Mouse (Mus musculus): Measurements from ENCODE around the gene Ifitm3. TPM values are rescaled to one million over a fixed set of nuclear protein-coding genes. Genes with fewer than 3 reads are reported as not detected.
"Not testable (repeated sequence)": the region's sequence is repeated elsewhere in the genome, so short reads cannot be mapped to it uniquely, and the experiment has no call there.

Gene Ifitm3
- polyA plus RNA-seq, 1 experiment: not detected

DNA sequence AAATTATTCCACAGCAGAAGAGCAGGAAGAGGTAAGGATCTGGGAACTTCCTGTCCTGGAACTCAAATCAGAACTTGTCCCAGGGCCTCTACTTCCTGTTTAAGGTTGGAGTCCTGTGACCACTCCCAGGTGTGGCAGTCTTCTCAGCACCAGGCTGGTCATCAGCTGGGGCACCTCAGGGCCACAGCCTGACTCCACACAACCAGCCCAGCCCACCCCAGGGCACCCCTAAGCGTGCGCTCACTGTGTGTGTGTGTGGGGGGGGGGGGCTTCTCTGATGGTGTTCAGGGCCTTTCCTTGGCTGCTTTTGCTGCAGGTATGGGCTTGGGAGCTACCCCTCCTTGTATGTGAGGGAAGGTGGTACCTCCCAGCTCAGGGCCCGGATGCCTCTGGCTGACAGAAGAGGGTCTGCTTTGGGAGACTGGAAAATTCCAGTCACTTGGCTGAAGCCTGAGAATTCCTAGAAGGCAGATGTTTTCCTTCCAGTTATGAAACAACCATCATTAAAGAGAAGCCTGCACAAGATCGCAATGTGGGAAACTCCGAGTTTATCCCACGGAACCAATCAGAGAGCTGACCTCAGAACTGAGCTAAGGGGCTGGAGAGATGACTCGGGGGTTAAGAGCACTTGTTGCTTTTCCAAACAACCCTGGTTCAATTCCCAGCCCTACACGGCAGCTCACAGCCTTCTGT lies 38.9 kb downstream of the Ifitm3 start:
- Histone ChIP-seq H3K4me1 (ENCODE audit: control insufficient read depth, insufficient read depth, low read length) (peaks cover 9% of the 10 kb centered on the region), H3K27ac (ENCODE audit: insufficient read depth, low read depth, low read length) (no peak overlapping the region), H3K4me3 (ENCODE audit: insufficient read depth, low read depth, low read length) (no peak overlapping the region)
- no peak for TF ChIP-seq POLR2A (IDR thresholded peaks at IDR 0.05; ENCODE audit: insufficient read depth, low read depth, low read length)
- TF ChIP-seq CTCF (IDR thresholded peaks at IDR 0.05; ENCODE audit: insufficient read depth, low read depth, low read length): no peak
- 83% methylated on average over 8 of the region's 8 CpGs for WGBS

GRCm38 (mm10) chr7:140970931-140971330 lies 39.6 kb downstream of the Ifitm3 start:
- TF ChIP-seq CTCF (IDR thresholded peaks at IDR 0.05; ENCODE audit: insufficient read depth, low read depth, low read length): no peak
- TF ChIP-seq POLR2A (IDR thresholded peaks at IDR 0.05; ENCODE audit: insufficient read depth, low read depth, low read length): no peak
- no peak overlapping the region for H3K4me3 ChIP-seq (ENCODE audit: insufficient read depth, low read depth, low read length)
- 69% methylated on average over 7 of the region's 7 CpGs for WGBS
- H3K27ac ChIP-seq (ENCODE audit: insufficient read depth, low read depth, low read length): no peak overlapping the region
- peaks cover 9% of the 10 kb centered on the region for H3K4me1 ChIP-seq (ENCODE audit: control insufficient read depth, insufficient read depth, low read length)

DNA sequence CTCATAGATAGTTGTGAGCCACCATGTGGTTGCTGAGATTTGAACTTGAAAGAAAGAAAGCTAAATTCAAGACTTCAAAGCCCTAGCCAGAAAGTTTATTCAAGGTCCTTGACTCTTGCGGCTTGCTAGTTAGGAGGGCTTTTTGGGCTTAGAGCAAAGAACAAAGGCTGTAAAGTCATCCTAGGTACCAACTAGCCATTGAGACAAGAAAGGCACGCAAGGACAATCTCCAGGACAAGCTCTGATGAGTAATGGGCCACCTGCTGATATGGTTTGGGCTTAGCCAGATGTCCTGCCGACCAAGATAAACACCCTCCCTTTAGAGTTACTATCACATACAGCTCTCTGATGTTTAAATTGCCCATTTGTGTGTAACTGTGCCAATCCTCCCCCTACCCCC lies 41.9 kb downstream of the Ifitm3 start:
- not testable (repeated sequence) for H3K27ac ChIP-seq (ENCODE audit: insufficient read depth, low read depth, low read length); H3K4me1 ChIP-seq (ENCODE audit: control insufficient read depth, insufficient read depth, low read length); H3K4me3 ChIP-seq (ENCODE audit: insufficient read depth, low read depth, low read length)
- 57% methylated on average over 3 of the region's 3 CpGs for WGBS

DNA sequence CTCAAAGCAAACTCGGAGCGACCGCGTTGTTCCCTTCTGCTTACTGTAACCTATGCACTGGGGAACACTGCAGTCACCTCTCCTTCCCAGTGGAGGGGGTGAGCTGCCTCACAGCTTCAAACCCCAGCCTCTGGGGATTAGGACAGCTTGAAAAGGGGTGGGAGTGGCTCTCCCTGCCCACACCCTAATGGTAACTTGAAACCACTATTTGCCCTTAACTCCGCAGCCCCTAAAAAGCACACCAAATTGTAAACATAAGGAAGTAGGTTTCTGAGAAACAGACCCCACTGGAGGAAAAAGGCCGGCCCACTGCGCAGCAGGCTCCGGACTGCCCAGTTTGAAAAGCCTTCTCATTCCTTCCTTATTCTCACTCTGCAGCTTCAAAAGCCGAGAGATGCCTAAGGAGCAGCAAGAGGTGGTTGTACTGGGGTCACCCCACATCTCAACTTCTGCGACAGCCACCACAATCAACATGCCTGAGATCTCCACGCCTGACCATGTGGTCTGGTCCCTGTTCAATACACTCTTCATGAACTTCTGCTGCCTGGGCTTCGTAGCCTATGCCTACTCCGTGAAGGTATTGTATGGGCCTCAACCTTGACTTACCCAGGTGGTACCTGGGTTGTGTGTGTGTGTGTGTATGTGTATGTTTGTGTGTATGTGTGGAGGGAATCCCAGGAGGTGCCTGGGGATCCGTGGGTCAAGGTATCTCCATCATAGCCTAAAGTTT lies 42.5 kb downstream of the Ifitm3 start:
- Histone ChIP-seq H3K27ac (ENCODE audit: insufficient read depth, low read depth, low read length) (no peak overlapping the region), H3K4me1 (ENCODE audit: control insufficient read depth, insufficient read depth, low read length) (peaks cover 6% of the 10 kb centered on the region; the same call in 1 of the 2 replicates), H3K4me3 (ENCODE audit: insufficient read depth, low read depth, low read length) (no peak overlapping the region)
- TF ChIP-seq CTCF (IDR thresholded peaks at IDR 0.05; ENCODE audit: insufficient read depth, low read depth, low read length) (no peak), POLR2A (IDR thresholded peaks at IDR 0.05; ENCODE audit: insufficient read depth, low read depth, low read length) (no peak)
- WGBS: 54% methylated on average over 14 of the region's 14 CpGs

DNA sequence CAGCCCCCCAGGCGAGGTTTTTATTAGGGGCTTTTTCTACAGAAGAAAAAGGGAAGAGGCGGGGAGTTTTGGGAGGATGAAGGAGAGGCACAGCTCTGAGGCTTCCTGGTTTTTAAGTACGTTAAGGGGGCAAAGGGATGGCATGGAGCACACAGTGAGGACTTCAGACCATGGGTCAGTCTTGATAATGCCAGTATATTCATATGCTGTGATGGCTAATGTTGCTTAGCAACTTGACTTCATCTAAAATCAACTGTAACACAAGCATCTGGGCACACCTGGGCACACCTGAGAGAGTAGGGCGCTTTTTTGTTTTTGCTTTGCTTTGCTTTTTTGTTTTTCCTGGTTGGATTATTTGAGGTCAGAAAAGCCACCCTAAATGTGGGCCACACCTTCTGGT lies 43.6 kb downstream of the Ifitm3 start, which contains the start of gene Ifitm1:
Gene Ifitm1, plus strand, starts transcription at position 301 of the 400 bp plus-strand sequence.
- H3K4me3 ChIP-seq (ENCODE audit: insufficient read depth, low read depth, low read length): no peak within 1 kb of the TSS
- WGBS: 91% methylated on average over 4 of the region's 4 CpGs
- peaks cover 6% of the 10 kb centered on the region; the same call in 1 of the 2 replicates for H3K4me1 ChIP-seq (ENCODE audit: control insufficient read depth, insufficient read depth, low read length)
- no peak within 1 kb of the TSS for H3K27ac ChIP-seq (ENCODE audit: insufficient read depth, low read depth, low read length)
- TF ChIP-seq POLR2A (IDR thresholded peaks at IDR 0.05; ENCODE audit: insufficient read depth, low read depth, low read length) (no peak), CTCF (IDR thresholded peaks at IDR 0.05; ENCODE audit: insufficient read depth, low read depth, low read length) (no peak)

- H3K4me3 ChIP-seq (ENCODE audit: insufficient read depth, low read depth, low read length): no peak overlapping the region
- 84% methylated on average over 2 of the region's 2 CpGs for WGBS
Observed at GRCm38 (mm10) chr7:140962733-140963132, 47.8 kb downstream of the Ifitm3 start.

GRCm38 (mm10) chr7:140961416-140961815 lies 49.2 kb downstream of the Ifitm3 start:
- TF ChIP-seq CTCF (IDR thresholded peaks at IDR 0.05; ENCODE audit: insufficient read depth, low read depth, low read length): no peak
- no peak for TF ChIP-seq POLR2A (IDR thresholded peaks at IDR 0.05; ENCODE audit: insufficient read depth, low read depth, low read length)

More at GRCm38 (mm10) chr7:140962733-140963132, 47.8 kb downstream of the Ifitm3 start:
- no peak overlapping the region for H3K27ac ChIP-seq (ENCODE audit: insufficient read depth, low read depth, low read length)
- peaks cover 1% of the 10 kb centered on the region; the same call in 1 of the 2 replicates for H3K4me1 ChIP-seq (ENCODE audit: control insufficient read depth, insufficient read depth, low read length)
- TF ChIP-seq CTCF (IDR thresholded peaks at IDR 0.05; ENCODE audit: insufficient read depth, low read depth, low read length) (no peak), POLR2A (IDR thresholded peaks at IDR 0.05; ENCODE audit: insufficient read depth, low read depth, low read length) (no peak)

GRCm38 (mm10) chr7:140960026-140960425 lies 50.5 kb downstream of the Ifitm3 start:
- no peak for TF ChIP-seq POLR2A (IDR thresholded peaks at IDR 0.05; ENCODE audit: insufficient read depth, low read depth, low read length)
- TF ChIP-seq CTCF (IDR thresholded peaks at IDR 0.05; ENCODE audit: insufficient read depth, low read depth, low read length): no peak
- WGBS: 82% methylated on average over 5 of the region's 5 CpGs
- peaks cover 4% of the 10 kb centered on the region; the same call in 1 of the 2 replicates for H3K4me1 ChIP-seq (ENCODE audit: control insufficient read depth, insufficient read depth, low read length)
- H3K4me3 ChIP-seq (ENCODE audit: insufficient read depth, low read depth, low read length): no peak overlapping the region
- no peak overlapping the region for H3K27ac ChIP-seq (ENCODE audit: insufficient read depth, low read depth, low read length)

More at GRCm38 (mm10) chr7:140961416-140961815, 49.2 kb downstream of the Ifitm3 start:
- 88% methylated on average over 2 of the region's 2 CpGs for WGBS
- Histone ChIP-seq H3K27ac (ENCODE audit: insufficient read depth, low read depth, low read length) (no peak overlapping the region), H3K4me3 (ENCODE audit: insufficient read depth, low read depth, low read length) (no peak overlapping the region), H3K4me1 (ENCODE audit: control insufficient read depth, insufficient read depth, low read length) (peaks cover 2% of the 10 kb centered on the region; the same call in 1 of the 2 replicates)

Other genes starting within 250 kb of the Ifitm3 start
- not detected in 2 replicates for gene Cyp2e1, start 247.0 kb downstream of the Ifitm3 start, polyA plus RNA-seq (2012; ENCODE audit: insufficient read depth, insufficient read length, low replicate concordance, missing spikeins)
- gene Syce1, start 222.9 kb downstream of the Ifitm3 start, polyA plus RNA-seq (2012; ENCODE audit: insufficient read depth, insufficient read length, low replicate concordance, missing spikeins): not detected in 2 replicates
- not detected in 2 replicates for gene Zfp941, start 188.6 kb downstream of the Ifitm3 start, polyA plus RNA-seq (2012; ENCODE audit: insufficient read depth, insufficient read length, low replicate concordance, missing spikeins)
- gene Urah, start 175.8 kb downstream of the Ifitm3 start, polyA plus RNA-seq (2012; ENCODE audit: insufficient read depth, insufficient read length, low replicate concordance, missing spikeins): not detected in 2 replicates
- not detected in 2 replicates for gene Scgb1c1, start 165.2 kb downstream of the Ifitm3 start, polyA plus RNA-seq (2012; ENCODE audit: insufficient read depth, insufficient read length, low replicate concordance, missing spikeins)
- not detected in 2 replicates for gene Odf3, start 163.0 kb downstream of the Ifitm3 start, polyA plus RNA-seq (2012; ENCODE audit: insufficient read depth, insufficient read length, low replicate concordance, missing spikeins)
- not detected in 2 replicates for gene Gm45785, start 154.4 kb downstream of the Ifitm3 start, polyA plus RNA-seq (2012; ENCODE audit: insufficient read depth, insufficient read length, low replicate concordance, missing spikeins)
- not detected in 2 replicates for gene Ric8a, start 153.8 kb downstream of the Ifitm3 start, polyA plus RNA-seq (2012; ENCODE audit: insufficient read depth, insufficient read length, low replicate concordance, missing spikeins)
- not detected in 2 replicates for gene Bet1l, start 153.2 kb downstream of the Ifitm3 start, polyA plus RNA-seq (2012; ENCODE audit: insufficient read depth, insufficient read length, low replicate concordance, missing spikeins)
- not detected in 2 replicates for gene Psmd13, start 128.8 kb downstream of the Ifitm3 start, polyA plus RNA-seq (2012; ENCODE audit: insufficient read depth, insufficient read length, low replicate concordance, missing spikeins)
- gene Sirt3, start 128.5 kb downstream of the Ifitm3 start, polyA plus RNA-seq (2012; ENCODE audit: insufficient read depth, insufficient read length, low replicate concordance, missing spikeins): not detected in 2 replicates
- gene Cox8b, start 110.3 kb downstream of the Ifitm3 start, polyA plus RNA-seq (2012; ENCODE audit: insufficient read depth, insufficient read length, low replicate concordance, missing spikeins): not detected in 2 replicates
- not detected in 2 replicates for gene Nlrp6, start 89.9 kb downstream of the Ifitm3 start, polyA plus RNA-seq (2012; ENCODE audit: insufficient read depth, insufficient read length, low replicate concordance, missing spikeins)
- not detected in 2 replicates for gene Pgghg, start 69.4 kb downstream of the Ifitm3 start, polyA plus RNA-seq (2012; ENCODE audit: insufficient read depth, insufficient read length, low replicate concordance, missing spikeins)
- gene Ifitm5, start 60.5 kb downstream of the Ifitm3 start, polyA plus RNA-seq (2012; ENCODE audit: insufficient read depth, insufficient read length, low replicate concordance, missing spikeins): not detected in 2 replicates
- not detected in 2 replicates for gene Gm45717, start 54.8 kb downstream of the Ifitm3 start, polyA plus RNA-seq (2012; ENCODE audit: insufficient read depth, insufficient read length, low replicate concordance, missing spikeins)
- not detected in 2 replicates for gene Ifitm2, start 54.8 kb downstream of the Ifitm3 start, polyA plus RNA-seq (2012; ENCODE audit: insufficient read depth, insufficient read length, low replicate concordance, missing spikeins)
- not detected in 2 replicates for gene Ifitm1, start 43.5 kb downstream of the Ifitm3 start, polyA plus RNA-seq (2012; ENCODE audit: insufficient read depth, insufficient read length, low replicate concordance, missing spikeins)
- gene Ifitm6, start 7.2 kb upstream of the Ifitm3 start, polyA plus RNA-seq (2012; ENCODE audit: insufficient read depth, insufficient read length, low replicate concordance, missing spikeins): not detected in 2 replicates
- not detected in 2 replicates for gene Gm17387, start 18.4 kb upstream of the Ifitm3 start, polyA plus RNA-seq (2012; ENCODE audit: insufficient read depth, insufficient read length, low replicate concordance, missing spikeins)
- not detected in 2 replicates for gene B4galnt4, start 50.3 kb upstream of the Ifitm3 start, polyA plus RNA-seq (2012; ENCODE audit: insufficient read depth, insufficient read length, low replicate concordance, missing spikeins)
- gene Pkp3, start 67.4 kb upstream of the Ifitm3 start, polyA plus RNA-seq (2012; ENCODE audit: insufficient read depth, insufficient read length, low replicate concordance, missing spikeins): not detected in 2 replicates
- gene Sigirr, start 89.8 kb upstream of the Ifitm3 start, polyA plus RNA-seq (2012; ENCODE audit: insufficient read depth, insufficient read length, low replicate concordance, missing spikeins): not detected in 2 replicates
- not detected in 2 replicates for gene Ano9, start 107.0 kb upstream of the Ifitm3 start, polyA plus RNA-seq (2012; ENCODE audit: insufficient read depth, insufficient read length, low replicate concordance, missing spikeins)
- gene Ptdss2, start 111.6 kb upstream of the Ifitm3 start, polyA plus RNA-seq (2012; ENCODE audit: insufficient read depth, insufficient read length, low replicate concordance, missing spikeins): not detected in 2 replicates
- not detected in 2 replicates for gene Rnh1, start 162.1 kb upstream of the Ifitm3 start, polyA plus RNA-seq (2012; ENCODE audit: insufficient read depth, insufficient read length, low replicate concordance, missing spikeins)
- gene Hras, start 183.2 kb upstream of the Ifitm3 start, polyA plus RNA-seq (2012; ENCODE audit: insufficient read depth, insufficient read length, low replicate concordance, missing spikeins): not detected in 2 replicates
- not detected in 2 replicates for gene Lrrc56, start 183.4 kb upstream of the Ifitm3 start, polyA plus RNA-seq (2012; ENCODE audit: insufficient read depth, insufficient read length, low replicate concordance, missing spikeins)
- not detected in 2 replicates for gene Lmntd2, start 203.3 kb upstream of the Ifitm3 start, polyA plus RNA-seq (2012; ENCODE audit: insufficient read depth, insufficient read length, low replicate concordance, missing spikeins)
- gene Rassf7, start 205.1 kb upstream of the Ifitm3 start, polyA plus RNA-seq (2012; ENCODE audit: insufficient read depth, insufficient read length, low replicate concordance, missing spikeins): not detected in 2 replicates
- not detected in 2 replicates for gene Phrf1, start 218.0 kb upstream of the Ifitm3 start, polyA plus RNA-seq (2012; ENCODE audit: insufficient read depth, insufficient read length, low replicate concordance, missing spikeins)